Mouse (Mus musculus) liver, adult 2 months (tissue): Measurements from ENCODE around the gene Hikeshi.

Source experiments
- CTCF ChIP-seq: fragments of 200-500 bp; IDR thresholded peaks from 2 replicates; pipeline ENCODE4 v1.5.1; 2011; ENCODE audit warnings: low read depth, low read length, control low read depth
- POLR2A ChIP-seq: fragments of 200-500 bp; IDR thresholded peaks from 2 replicates; pipeline ENCODE4 v1.6.1; 2011; ENCODE audit warnings: low read length, control low read depth; ENCODE audit not compliant: insufficient read depth; ENCODE audit errors: extremely low read depth

- no peak for TF ChIP-seq CTCF
- no peak for TF ChIP-seq POLR2A
Measured at GRCm38 (mm10) chr7:89913432-89914158, 27.4 kb downstream of the Hikeshi start.
